Mouse (Mus musculus) ES-E14 (cell line): ENCODE measurements at regions not wholly inside any gene's neighbourhood (a gene's known extent, or its start where the extent isn't known, plus 50 kb on each side); places are given as distances from the start of the nearest gene placed in this dataset.

Experiments used
- CHD2 ChIP-seq: IDR thresholded peaks from 2 replicates; pipeline ENCODE4 v1.6.1; 2014; ENCODE audit warnings: mild to moderate bottlenecking, low read depth, low read length, inconsistent platforms
- ZC3H11A ChIP-seq: IDR thresholded peaks from 2 replicates; pipeline ENCODE4 v1.6.1; 2012; ENCODE audit warnings: low read depth, mild to moderate bottlenecking, inconsistent platforms, low read length, borderline replicate concordance

GRCm38 (mm10) chr16:58349802-58350201 is 58.4 kb upstream of the Dcbld2 start:
- TF ChIP-seq ZC3H11A (no peak), CHD2 (no peak)
